Mouse (Mus musculus) thymus, postnatal 36 days (tissue): ENCODE measurements around the gene Hus1b.
A peak's percentile ranks its signal among the peaks of the same experiment; 100 is the strongest.

ENCODE experiments used
- DNase-seq, 2 experiments: peaks; one replicate each; pipeline ENCODE4 v3.0.0; 2022; ENCODE audit warnings: mixed read lengths in 2 of 2

Gene Hus1b

GRCm38 (mm10) chr13:30947540-30947939 is at the start of gene Hus1b:
TSS of gene Hus1b (minus strand) at chr13:30947759.
- no peak for DNase-seq

DNA sequence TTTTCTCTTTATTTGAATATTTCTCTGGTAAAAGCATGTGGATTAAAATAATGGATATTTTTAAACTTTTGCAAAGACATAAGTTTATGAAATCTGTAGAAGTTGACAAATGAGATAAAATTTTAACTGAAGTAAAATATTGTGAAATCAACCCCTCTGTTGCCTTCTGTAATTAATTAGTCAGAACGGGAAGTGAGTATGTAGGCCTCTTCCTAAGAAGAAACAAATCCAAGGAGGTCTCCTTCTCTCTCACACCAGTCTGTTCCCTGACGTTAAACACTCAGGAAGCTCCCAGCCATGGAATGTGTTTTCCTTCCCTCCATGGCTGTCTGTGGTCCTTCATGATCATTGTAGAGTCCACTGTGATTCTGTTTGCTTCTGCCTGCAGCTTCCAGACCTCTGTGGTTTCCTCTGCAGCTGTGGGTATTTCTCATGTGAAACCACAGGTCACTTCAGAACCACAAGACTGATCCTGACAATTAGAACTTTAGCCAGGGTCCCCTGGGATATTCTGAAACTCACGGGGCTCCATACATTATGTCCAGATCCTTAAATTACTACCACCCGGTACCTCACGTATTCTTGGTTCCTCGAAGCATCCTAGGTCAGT is 46.8 kb upstream of the Hus1b start:
- DNase-seq: no peak

GRCm38 (mm10) chr13:30993819-30994218 is 46.3 kb upstream of the Hus1b start:
- DNase-seq: peak; percentile 18 to 26

DNA sequence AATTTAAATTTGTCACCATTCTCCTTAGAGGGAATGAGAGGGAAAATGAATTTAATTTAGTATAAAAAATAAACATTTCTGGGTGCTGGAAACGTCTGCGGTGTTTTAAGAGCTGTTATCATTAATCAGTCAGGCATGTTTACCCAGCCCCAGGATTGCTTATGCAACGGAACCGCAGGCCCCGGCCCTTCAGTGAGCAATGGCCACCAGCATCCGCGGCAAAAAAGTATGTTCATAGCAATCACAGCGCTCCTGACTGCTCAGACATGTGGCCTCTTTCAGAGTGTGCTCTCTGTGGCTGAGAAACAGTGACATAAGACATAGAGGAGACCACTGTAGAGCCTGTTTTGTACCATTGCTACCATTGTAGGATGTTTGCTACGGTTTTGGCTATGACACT is 42.7 kb upstream of the Hus1b start:
- DNase-seq: no peak

GRCm38 (mm10) chr13:30989710-30990109 is 42.2 kb upstream of the Hus1b start:
- no peak for DNase-seq

DNA sequence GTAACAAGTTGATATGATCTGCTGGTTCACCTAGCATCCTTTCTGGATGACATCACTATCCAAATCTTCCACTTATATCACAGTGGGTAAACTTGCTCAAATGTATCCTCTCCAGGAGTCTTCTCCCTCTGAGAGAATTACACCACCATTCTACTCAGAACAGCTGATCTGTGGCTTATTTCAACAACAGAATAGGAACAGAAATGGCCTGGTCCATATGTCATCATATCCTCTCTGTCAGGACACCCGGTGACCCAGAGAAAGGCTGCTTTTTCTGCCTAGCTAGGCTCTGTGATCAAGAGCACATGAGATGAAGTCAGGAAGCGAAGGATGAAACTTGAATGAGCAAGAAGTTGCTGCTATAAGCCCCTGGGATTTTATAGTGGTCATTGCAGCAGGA is 40.1 kb upstream of the Hus1b start:
- no peak for DNase-seq

- DNase-seq: no peak
These were observed 39.4 kb upstream of the Hus1b start for GRCm38 (mm10) chr13:30986934-30987455.

GRCm38 (mm10) chr13:30985598-30986466 is 38.3 kb upstream of the Hus1b start:
- no peak for DNase-seq

DNA sequence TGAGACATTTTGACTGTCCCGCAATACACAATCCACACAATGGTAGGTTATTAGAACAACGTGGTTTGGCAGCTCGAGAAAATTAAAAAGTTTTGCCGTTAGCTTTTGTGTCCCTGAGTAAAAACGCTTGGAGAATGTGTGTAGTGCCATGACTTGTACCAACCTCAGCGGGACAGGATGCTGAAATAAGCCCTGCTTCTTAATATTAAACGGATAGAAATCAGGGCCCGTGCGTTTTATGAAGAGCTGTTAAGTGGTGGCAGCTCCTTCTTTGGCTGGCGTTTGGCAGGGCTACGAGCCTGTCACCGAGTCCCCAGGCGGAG is 37.7 kb upstream of the Hus1b start:
- DNase-seq: no peak

- peak; percentile 55 to 57 for DNase-seq
These were observed 34.1 kb upstream of the Hus1b start for GRCm38 (mm10) chr13:30981666-30982065.

DNA sequence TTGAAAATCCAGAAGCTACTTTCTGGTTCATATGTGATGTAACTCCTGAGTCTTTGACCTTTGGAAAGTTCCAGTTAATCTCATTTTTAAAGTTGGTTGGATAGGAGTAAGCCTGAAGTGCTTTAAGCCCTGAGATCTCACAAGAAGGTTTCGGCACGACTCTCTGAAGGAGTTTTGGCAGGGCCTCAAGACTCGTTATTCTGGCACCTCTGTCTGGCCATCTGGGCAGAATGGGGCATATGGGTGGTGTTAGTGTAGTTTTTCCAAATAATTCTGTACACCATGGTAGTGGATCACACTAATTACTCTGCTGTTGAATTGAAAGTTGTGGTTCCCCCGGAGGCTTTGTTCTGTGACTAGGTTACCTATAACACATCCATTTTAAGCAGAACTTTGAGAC is 30.7 kb upstream of the Hus1b start:
- no peak for DNase-seq

GRCm38 (mm10) chr13:30976536-30977084 is 29.1 kb upstream of the Hus1b start:
- DNase-seq: peak; percentile 21 to 51

DNA sequence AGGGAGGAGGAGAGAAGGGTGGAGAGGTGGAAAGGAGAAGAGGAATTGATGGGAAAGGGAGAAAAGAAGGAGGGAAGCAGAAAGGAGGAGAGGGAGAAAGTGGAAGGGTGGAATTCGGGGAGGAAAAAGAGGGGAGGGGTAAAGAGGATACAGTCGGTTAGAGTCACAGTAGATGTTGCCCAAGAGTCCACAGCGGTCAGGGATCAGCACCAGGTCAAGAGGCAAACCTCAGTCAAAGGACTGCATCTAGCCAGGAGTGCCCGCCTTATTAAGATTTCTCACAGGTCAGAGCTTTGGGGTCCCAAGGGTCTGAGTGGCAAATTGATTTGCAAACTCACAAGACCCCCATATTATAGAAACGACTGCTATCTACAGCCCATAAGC is 26.7 kb upstream of the Hus1b start:
- DNase-seq: no peak

- peak; percentile 82 to 85 for DNase-seq
These were observed 26.1 kb upstream of the Hus1b start, which contains the start of the genes Exoc2 and Gm5447 for GRCm38 (mm10) chr13:30973501-30974246. TSS of gene Exoc2 (minus strand) at chr13:30974093. TSS of gene Gm5447 (plus strand) at chr13:30974204.

DNA sequence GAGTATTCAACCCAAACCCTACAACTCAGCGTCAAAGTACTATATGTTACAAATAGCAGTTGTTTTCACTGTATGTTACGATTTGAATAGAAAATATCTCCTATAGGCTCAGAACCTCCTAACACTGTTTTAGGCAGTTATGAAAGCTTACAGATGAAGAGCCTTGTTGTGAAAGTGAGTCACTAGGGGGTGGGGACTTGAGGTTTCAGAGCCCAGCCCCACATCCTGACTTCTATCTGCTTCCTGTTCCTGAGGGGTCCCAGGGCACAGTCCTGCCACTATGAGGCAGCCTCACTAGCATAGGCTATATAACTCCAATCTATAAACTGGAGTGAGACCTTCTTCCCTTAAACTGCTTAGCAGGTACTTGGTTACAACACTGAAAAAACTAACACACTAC is 24.5 kb upstream of the Hus1b start:
- DNase-seq: peak; percentile 60 to 78

GRCm38 (mm10) chr13:30971047-30971446 is 23.5 kb upstream of the Hus1b start:
- DNase-seq: no peak

DNA sequence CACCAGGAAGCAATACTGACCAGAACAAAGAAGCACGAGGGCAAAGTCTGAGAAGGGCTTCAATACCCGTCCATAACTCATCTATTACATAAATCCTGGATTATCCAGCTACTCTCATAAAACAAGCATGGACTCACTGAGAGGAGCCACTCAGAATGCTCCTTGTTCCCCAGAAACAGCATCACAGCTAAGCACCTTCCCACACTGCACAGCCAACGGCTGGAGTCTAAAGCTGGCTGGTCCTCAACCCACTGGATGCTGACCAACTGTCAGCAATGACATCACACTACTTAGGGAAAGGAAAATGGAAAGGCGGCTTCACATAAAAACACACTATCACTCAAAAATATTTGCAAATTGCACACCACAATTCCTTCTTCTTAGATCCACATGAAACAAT is 20.8 kb upstream of the Hus1b start:
- DNase-seq: no peak

GRCm38 (mm10) chr13:30966507-30966911 is 18.9 kb upstream of the Hus1b start:
- no peak for DNase-seq

DNA sequence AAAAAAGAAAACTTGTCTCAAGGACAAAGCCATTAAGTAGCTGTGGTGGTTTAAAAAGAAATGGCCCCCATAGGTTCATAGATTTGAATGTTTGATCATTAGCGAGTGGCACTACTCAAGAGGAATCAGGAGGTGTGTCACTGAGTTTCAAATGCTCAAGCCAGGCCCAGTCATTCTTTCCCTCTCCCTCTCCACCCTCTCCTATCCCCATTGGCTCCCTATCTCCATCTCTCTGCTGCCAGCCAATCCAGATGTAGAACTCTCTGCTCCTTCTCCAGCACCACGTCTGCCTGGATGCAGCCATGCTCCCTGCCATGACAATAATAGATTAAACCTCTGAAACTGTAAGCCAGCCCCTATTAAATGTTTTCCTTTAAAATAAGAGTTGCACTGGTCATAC is 14.4 kb upstream of the Hus1b start:
- no peak for DNase-seq

GRCm38 (mm10) chr13:30960714-30961113 is 13.2 kb upstream of the Hus1b start:
- DNase-seq: no peak

- DNase-seq: no peak
These were observed 6.0 kb upstream of the Hus1b start for GRCm38 (mm10) chr13:30953580-30953979.

- no peak for DNase-seq
These were observed 4.5 kb upstream of the Hus1b start for GRCm38 (mm10) chr13:30952044-30952443.

- DNase-seq: no peak
These were observed 1.6 kb upstream of the Hus1b start for GRCm38 (mm10) chr13:30949181-30949580.
